In genomic region chr19:8930771-8931170, GRCm38 (mm10) we compare ENCODE assay signal across 9 mouse cellular contexts. TPM values are rescaled to one million over a fixed set of nuclear protein-coding genes. Genes with fewer than 3 reads are reported as not detected.
DNase-seq lines count a peak whose midpoint lies in the region; ATAC-seq and TF ChIP-seq lines count a peak whose summit lies in the region.
"Had no signal": no experiment of that assay in that cellular context is flagged by ENCODE, and none has a peak within 500 bp of the region (broad histone marks: within the 10 kb centered on the region; RNA-seq: fewer than 3 reads in every experiment).

No protein-coding gene starts in this region.

- WGBS in hindbrain, embryonic 12.5 days: 89% methylated on average over 7 of the region's 7 CpGs
- whole genome bisulfite sequencing in hindbrain, embryonic 11.5 days: 90% methylated on average over 7 of the region's 7 CpGs
- 86% methylated on average over 7 of the region's 7 CpGs for WGBS in embryonic facial prominence, embryonic 11.5 days
- WGBS in limb, embryonic 15.5 days: 74% methylated on average over 7 of the region's 7 CpGs

- no peak overlapping the region for H3K27ac ChIP-seq in hindbrain, embryonic 12.5 days
- H3K27ac ChIP-seq in hindbrain, embryonic 11.5 days (ENCODE audit: low read depth, low read length): no peak overlapping the region
- no peak overlapping the region for H3K27ac ChIP-seq in embryonic facial prominence, embryonic 11.5 days (replicated peaks; ENCODE audit: low read depth, low read length)
- no peak overlapping the region for H3K27ac ChIP-seq in limb, embryonic 15.5 days

- TF ChIP-seq CTCF in E14TG2a.4 (conservative IDR thresholded peaks at IDR 0.05; ENCODE audit: low read length): no peak

- H3K4me2 ChIP-seq in hindbrain, embryonic 12.5 days (replicated peaks): peak overlapping the region; percentile 67
- H3K4me2 ChIP-seq in hindbrain, embryonic 11.5 days (replicated peaks; ENCODE audit: low read depth, low read length): no peak overlapping the region
- peak overlapping the region; percentile 81 for H3K4me2 ChIP-seq in embryonic facial prominence, embryonic 11.5 days (ENCODE audit: low read depth, low read length)
- H3K4me2 ChIP-seq in limb, embryonic 15.5 days: peak overlapping the region; percentile 74

- no peaks in the 10 kb centered on the region for H3K9me3 ChIP-seq in hindbrain, embryonic 12.5 days (replicated peaks)
- no peaks in the 10 kb centered on the region for H3K9me3 ChIP-seq in hindbrain, embryonic 11.5 days (ENCODE audit: control insufficient read depth, low read length)
- no peaks in the 10 kb centered on the region for H3K9me3 ChIP-seq in E14TG2a.4 (ENCODE audit: low read length)
- no peaks in the 10 kb centered on the region for H3K9me3 ChIP-seq in embryonic facial prominence, embryonic 11.5 days (replicated peaks; ENCODE audit: control insufficient read depth, low read length)
- no peaks in the 10 kb centered on the region for H3K9me3 ChIP-seq in limb, embryonic 15.5 days

- peaks cover 6% of the 10 kb centered on the region for H3K27me3 ChIP-seq in hindbrain, embryonic 12.5 days
- H3K27me3 ChIP-seq in hindbrain, embryonic 11.5 days (ENCODE audit: control insufficient read depth, insufficient read depth, low read length): no peaks in the 10 kb centered on the region
- H3K27me3 ChIP-seq in E14TG2a.4 (ENCODE audit: insufficient read depth, low read length): peaks cover 18% of the 10 kb centered on the region
- H3K27me3 ChIP-seq in embryonic facial prominence, embryonic 11.5 days (ENCODE audit: control insufficient read depth, insufficient read depth, low read length): no peaks in the 10 kb centered on the region
- no peaks in the 10 kb centered on the region for H3K27me3 ChIP-seq in limb, embryonic 15.5 days

- no peak for ATAC-seq in hindbrain, embryonic 12.5 days (ENCODE audit: low FRiP score)
- no peak for ATAC-seq in hindbrain, embryonic 11.5 days (ENCODE audit: low FRiP score)
- no peak for ATAC-seq in embryonic facial prominence, embryonic 11.5 days (replicated peaks; ENCODE audit: insufficient number of reproducible peaks, low FRiP score, low TSS enrichment, low read depth)
- no peak for ATAC-seq in limb, embryonic 15.5 days (ENCODE audit: insufficient number of reproducible peaks, low FRiP score, low TSS enrichment, low read depth)

- H3K9ac ChIP-seq in hindbrain, embryonic 12.5 days: 0 out of 2 replicates have a peak overlapping the region, but pooled peaks have one; percentile 9
- no peak overlapping the region; the same call in 1 of the 2 replicates for H3K9ac ChIP-seq in hindbrain, embryonic 11.5 days (ENCODE audit: low read depth, low read length)
- peak overlapping the region; percentile 83 for H3K9ac ChIP-seq in embryonic facial prominence, embryonic 11.5 days (replicated peaks; ENCODE audit: low read length)
- peak overlapping the region; percentile 76; the same call in 1 of the 2 replicates for H3K9ac ChIP-seq in limb, embryonic 15.5 days

- DNase-seq in hindbrain, embryonic 11.5 days (ENCODE audit: low spot score): no peak
- no peak for DNase-seq in embryonic facial prominence, embryonic 11.5 days (ENCODE audit: low spot score)
- DNase-seq in cerebellum, postnatal 14 days: no peak
- DNase-seq in layer of hippocampus, adult 8-10 months (ENCODE audit: low spot score in 2 of 2): no peak
- DNase-seq in layer of hippocampus, postnatal 36 days: no peak
- DNase-seq: kidney, adult 8-10 months had no signal

- 0 out of 2 replicates have a peak overlapping the region, but pooled peaks have one; percentile 54 for H3K4me3 ChIP-seq in hindbrain, embryonic 12.5 days
- no peak overlapping the region for H3K4me3 ChIP-seq in hindbrain, embryonic 11.5 days (ENCODE audit: low read depth, low read length)
- H3K4me3 ChIP-seq in E14TG2a.4 (replicated peaks; ENCODE audit: low read length): peak overlapping the region; percentile 91
- H3K4me3 ChIP-seq in embryonic facial prominence, embryonic 11.5 days (ENCODE audit: low read depth, low read length): peak overlapping the region; percentile 71; the same call in 1 of the 2 replicates
- peak overlapping the region; percentile 84 for H3K4me3 ChIP-seq in limb, embryonic 15.5 days

- peaks cover 26% of the 10 kb centered on the region for H3K36me3 ChIP-seq in hindbrain, embryonic 12.5 days
- H3K36me3 ChIP-seq in hindbrain, embryonic 11.5 days (ENCODE audit: control insufficient read depth, insufficient read depth, low read length): no peaks in the 10 kb centered on the region
- peaks cover 57% of the 10 kb centered on the region for H3K36me3 ChIP-seq in E14TG2a.4 (ENCODE audit: insufficient read depth, low read length)
- no peaks in the 10 kb centered on the region for H3K36me3 ChIP-seq in embryonic facial prominence, embryonic 11.5 days (replicated peaks; ENCODE audit: control insufficient read depth, insufficient read depth, low read depth, low read length)
- H3K36me3 ChIP-seq in limb, embryonic 15.5 days: peaks cover 51% of the 10 kb centered on the region

- peaks cover 13% of the 10 kb centered on the region for H3K4me1 ChIP-seq in hindbrain, embryonic 12.5 days
- H3K4me1 ChIP-seq in hindbrain, embryonic 11.5 days (replicated peaks; ENCODE audit: control insufficient read depth, insufficient read depth, low read length): no peaks in the 10 kb centered on the region
- peaks cover 37% of the 10 kb centered on the region for H3K4me1 ChIP-seq in E14TG2a.4 (replicated peaks; ENCODE audit: low read depth, low read length)
- H3K4me1 ChIP-seq in embryonic facial prominence, embryonic 11.5 days (ENCODE audit: control insufficient read depth, insufficient read depth, low read length): no peaks in the 10 kb centered on the region
- H3K4me1 ChIP-seq in limb, embryonic 15.5 days: peaks cover 29% of the 10 kb centered on the region

RNA-seq across cellular contexts. Expression of gene Eml3, which starts 1.4 kb away (rescaled TPM):
- polyA plus RNA-seq in hindbrain, embryonic 12.5 days (2016; fragmentation: Nextera tagmentation; extraction: Ambion mirVana): 17.0 and 17.1 TPM in 2 replicates
- 6.5 and 7.8 TPM in 2 replicates for polyA plus RNA-seq in hindbrain, embryonic 11.5 days (2014; fragmentation: Nextera tagmentation; extraction: Ambion mirVana)
- polyA plus RNA-seq in embryonic facial prominence, embryonic 11.5 days (2014; fragmentation: Nextera tagmentation; extraction: Ambion mirVana): 8.4 and 9.0 TPM in 2 replicates
- 41.8 and 42.7 TPM in 2 replicates for polyA plus RNA-seq in limb, embryonic 15.5 days (2015; fragmentation: Nextera tagmentation; extraction: Ambion mirVana)
- total RNA-seq in layer of hippocampus, adult 8-10 months (2022): 10 to 100 TPM; 14.1 to 17.4 (median 15.3) TPM
- total RNA-seq in layer of hippocampus, postnatal 36 days (2021): 10 to 100 TPM; 10.9 to 11.8 TPM

RNA-seq across cellular contexts. Expression of gene Rom1, which starts 1.6 kb away (rescaled TPM):
- polyA plus RNA-seq in hindbrain, embryonic 12.5 days (2016; fragmentation: Nextera tagmentation; extraction: Ambion mirVana): 1.8 and 3.2 TPM in 2 replicates
- polyA plus RNA-seq in hindbrain, embryonic 11.5 days (2014; fragmentation: Nextera tagmentation; extraction: Ambion mirVana): 1.0 and 1.1 TPM in 2 replicates
- 0.72 and 0.81 TPM in 2 replicates for polyA plus RNA-seq in embryonic facial prominence, embryonic 11.5 days (2014; fragmentation: Nextera tagmentation; extraction: Ambion mirVana)
- 4.0 and 4.6 TPM in 2 replicates for polyA plus RNA-seq in limb, embryonic 15.5 days (2015; fragmentation: Nextera tagmentation; extraction: Ambion mirVana)
- 1 to 10 TPM; 5.0 to 8.6 (median 6.4) TPM for total RNA-seq in layer of hippocampus, adult 8-10 months (2022)
- total RNA-seq in layer of hippocampus, postnatal 36 days (2021): 1 to 10 TPM; 4.0 TPM

RNA-seq across cellular contexts. Expression of gene B3gat3, which starts 10.6 kb away (rescaled TPM):
- 79.6 and 82.8 TPM in 2 replicates for polyA plus RNA-seq in hindbrain, embryonic 12.5 days (2016; fragmentation: Nextera tagmentation; extraction: Ambion mirVana)
- 43.5 and 45.8 TPM in 2 replicates for polyA plus RNA-seq in hindbrain, embryonic 11.5 days (2014; fragmentation: Nextera tagmentation; extraction: Ambion mirVana)
- polyA plus RNA-seq in embryonic facial prominence, embryonic 11.5 days (2014; fragmentation: Nextera tagmentation; extraction: Ambion mirVana): 32.0 and 32.8 TPM in 2 replicates
- polyA plus RNA-seq in limb, embryonic 15.5 days (2015; fragmentation: Nextera tagmentation; extraction: Ambion mirVana): 47.1 and 48.6 TPM in 2 replicates
- 100 to 1,000 TPM; 161 to 167 (median 162) TPM for total RNA-seq in layer of hippocampus, adult 8-10 months (2022)
- total RNA-seq in layer of hippocampus, postnatal 36 days (2021): 100 to 1,000 TPM; 165 to 175 TPM

RNA-seq across cellular contexts. Expression of gene Mta2, which starts 10.9 kb away (rescaled TPM):
- 174 and 185 TPM in 2 replicates for polyA plus RNA-seq in hindbrain, embryonic 12.5 days (2016; fragmentation: Nextera tagmentation; extraction: Ambion mirVana)
- polyA plus RNA-seq in hindbrain, embryonic 11.5 days (2014; fragmentation: Nextera tagmentation; extraction: Ambion mirVana): 45.6 and 52.3 TPM in 2 replicates
- 57.5 and 57.6 TPM in 2 replicates for polyA plus RNA-seq in embryonic facial prominence, embryonic 11.5 days (2014; fragmentation: Nextera tagmentation; extraction: Ambion mirVana)
- 155 and 160 TPM in 2 replicates for polyA plus RNA-seq in limb, embryonic 15.5 days (2015; fragmentation: Nextera tagmentation; extraction: Ambion mirVana)
- 10 to 100 TPM; 53.7 to 66.5 (median 56.2) TPM for total RNA-seq in layer of hippocampus, adult 8-10 months (2022)
- 10 to 100 TPM; 54.7 to 60.7 TPM for total RNA-seq in layer of hippocampus, postnatal 36 days (2021)

RNA-seq across cellular contexts. Expression of gene Tut1, which starts 22.9 kb away (rescaled TPM):
- 32.3 and 35.7 TPM in 2 replicates for polyA plus RNA-seq in hindbrain, embryonic 12.5 days (2016; fragmentation: Nextera tagmentation; extraction: Ambion mirVana)
- 23.7 and 27.8 TPM in 2 replicates for polyA plus RNA-seq in hindbrain, embryonic 11.5 days (2014; fragmentation: Nextera tagmentation; extraction: Ambion mirVana)
- polyA plus RNA-seq in embryonic facial prominence, embryonic 11.5 days (2014; fragmentation: Nextera tagmentation; extraction: Ambion mirVana): 25.5 and 28.0 TPM in 2 replicates
- polyA plus RNA-seq in limb, embryonic 15.5 days (2015; fragmentation: Nextera tagmentation; extraction: Ambion mirVana): 29.3 and 30.0 TPM in 2 replicates
- 10 to 100 TPM; 21.5 to 22.2 (median 21.9) TPM for total RNA-seq in layer of hippocampus, adult 8-10 months (2022)
- 10 to 100 TPM; 19.6 to 19.7 TPM for total RNA-seq in layer of hippocampus, postnatal 36 days (2021)
